Mouse (Mus musculus): Measurements from ENCODE around the gene Sept11.

- TF ChIP-seq CTCF (IDR thresholded peaks at IDR 0.05; ENCODE audit: control insufficient read depth, insufficient read depth, low read length) (no peak), POLR2A (IDR thresholded peaks at IDR 0.05; ENCODE audit: borderline replicate concordance, control insufficient read depth, low read depth, low read length) (no peak)
These were observed 131.3 kb downstream of the Sept11 start for GRCm38 (mm10) chr5:93224549-93224948.
